In genomic region chr11:102384418-102384817, GRCm38 (mm10) we compare ENCODE assay signal across 20 mouse cellular contexts. TPM values are rescaled to one million over a fixed set of nuclear protein-coding genes. Genes with fewer than 3 reads are reported as not detected.
DNase-seq lines count a peak whose midpoint lies in the region; TF ChIP-seq lines count a peak whose summit lies in the region.
"Had no signal": no experiment of that assay in that cellular context is flagged by ENCODE, and none has a peak within 500 bp of the region (broad histone marks: within the 10 kb centered on the region; RNA-seq: fewer than 3 reads in every experiment).

No protein-coding gene starts in this region.

- TF ChIP-seq POLR2A in myocyte (IDR thresholded peaks at IDR 0.05; ENCODE audit: insufficient read length, low read depth) = no peak

- no peak overlapping the region for H3K4me3 ChIP-seq in myocyte
- H3K4me3 ChIP-seq: heart, adult 2 months; heart, embryonic 15.5 days; hindbrain, embryonic 10.5 days; kidney, embryonic 15.5 days; limb, embryonic 15.5 days; stomach, embryonic 15.5 days had no signal

- H3K79me2 ChIP-seq in myocyte (ENCODE audit: control insufficient read depth, insufficient read depth) = no peaks in the 10 kb centered on the region

- H3ac ChIP-seq in myocyte (ENCODE audit: control insufficient read depth, insufficient read length) = no peak overlapping the region

- no peaks in the 10 kb centered on the region for H3K27me3 ChIP-seq in myocyte (ENCODE audit: control insufficient read depth, insufficient read depth, insufficient read length)
- H3K27me3 ChIP-seq: kidney, embryonic 15.5 days; limb, embryonic 15.5 days; stomach, embryonic 15.5 days had no signal

- H3K36me3 ChIP-seq in myocyte (ENCODE audit: control insufficient read depth, insufficient read depth) = no peaks in the 10 kb centered on the region
- H3K36me3 ChIP-seq: heart, embryonic 15.5 days; hindbrain, embryonic 10.5 days; kidney, embryonic 15.5 days; limb, embryonic 15.5 days; stomach, embryonic 15.5 days had no signal

- peak overlapping the region; percentile 31 for H3K4me2 ChIP-seq in myocyte (ENCODE audit: low read depth)
- H3K4me2 ChIP-seq: heart, embryonic 15.5 days; kidney, embryonic 15.5 days; limb, embryonic 15.5 days; midbrain, embryonic 11.5 days; stomach, embryonic 15.5 days had no signal

- peak; percentile 27 to 39 for DNase-seq in cerebellum, postnatal 25 days
- no peak for DNase-seq in cerebellum, adult 11 months
- peak; percentile 52 to 63 for DNase-seq in left cerebral cortex, adult 18-20 months (ENCODE audit: low spot score in 2 of 2)
- no peak for DNase-seq in left cerebral cortex, adult 11 months (ENCODE audit: low spot score)
- peak; percentile 26 to 51 for DNase-seq in right cerebral cortex, adult 2 months (ENCODE audit: low spot score in 2 of 2)
- no peak for DNase-seq in right cerebral cortex, postnatal 4 days
- DNase-seq in retina, embryonic 14.5 days (ENCODE audit: low spot score) = no peak
- DNase-seq: adrenal gland, adult 2 months; gastrocnemius, postnatal 25 days; heart, adult 2 months; kidney, postnatal 4 days; thymus, adult 2 months had no signal

TF ChIP-seq in myocyte, 11 proteins besides CTCF, POLR2A, EP300 and RAD21:
- TF ChIP-seq TCF12 (IDR thresholded peaks at IDR 0.05; ENCODE audit: insufficient read depth, poor library complexity, severe bottlenecking) (no peak), MAX (IDR thresholded peaks at IDR 0.05; ENCODE audit: low read depth) (no peak), POLR2AphosphoS2 (IDR thresholded peaks at IDR 0.05; ENCODE audit: insufficient read length, low read depth) (no peak), CEBPB (IDR thresholded peaks at IDR 0.05; ENCODE audit: insufficient read depth, poor library complexity, severe bottlenecking) (no peak), SRF (IDR thresholded peaks at IDR 0.05; ENCODE audit: control insufficient read depth, insufficient read length, low read depth) (no peak), E2F4 (IDR thresholded peaks at IDR 0.05; ENCODE audit: insufficient read depth) (no peak), USF1 (IDR thresholded peaks at IDR 0.05; ENCODE audit: low read depth) (no peak), MYOD1 (IDR thresholded peaks at IDR 0.05; ENCODE audit: control insufficient read depth in 1 of 3, insufficient read length in 2 of 3, low read depth in 2 of 3) (no peak), MYOG (IDR thresholded peaks at IDR 0.05; ENCODE audit: control insufficient read depth in 1 of 3, insufficient read depth in 1 of 3, insufficient read length in 2 of 3, low read depth in 2 of 3) (no peak), REST (IDR thresholded peaks at IDR 0.05; ENCODE audit: insufficient read depth, insufficient read length) (no peak), TCF3 (IDR thresholded peaks at IDR 0.05; ENCODE audit: insufficient read length, low read depth) (no peak)
TF ChIP-seq in myocyte: peak in this region for 0.

RNA-seq across cellular contexts. Expression of gene Rundc3a, which starts 8.8 kb away (rescaled TPM):
- 100 to 1,000 TPM; 477 to 484 TPM for total RNA-seq in left cerebral cortex, adult 18-20 months (2021)
- 10.3 TPM for polyA plus RNA-seq in myocyte (2012; fragmentation: generic; extraction: Trizol)

RNA-seq across cellular contexts. Expression of gene Slc4a1, which starts 18.4 kb away (rescaled TPM):
- under 1 TPM; 0.09 to 0.19 TPM for total RNA-seq in left cerebral cortex, adult 18-20 months (2021)
- not detected for polyA plus RNA-seq in myocyte (2012; fragmentation: generic; extraction: Trizol)
- polyA plus RNA-seq: urinary bladder, adult 2 months had no signal

RNA-seq across cellular contexts. Expression of gene Slc25a39, which starts 23.3 kb away (rescaled TPM):
- 10 to 100 TPM; 60.6 to 73.2 TPM for total RNA-seq in left cerebral cortex, adult 18-20 months (2021)
- polyA plus RNA-seq in myocyte (2012; fragmentation: generic; extraction: Trizol) = 274 TPM

RNA-seq across cellular contexts. Expression of gene Grn, which starts 45.7 kb away (rescaled TPM):
- total RNA-seq in left cerebral cortex, adult 18-20 months (2021) = 10 to 100 TPM; 55.8 to 58.9 TPM
- polyA plus RNA-seq in myocyte (2012; fragmentation: generic; extraction: Trizol) = 174 TPM

Comparison
In these comparisons a context has a peak if more than half of its experiments do, and no peak if none do; other contexts are left out.
1. DNase-seq: peak in cerebellum, postnatal 25 days (2 of 2), left cerebral cortex, adult 18-20 months (2 of 2) and right cerebral cortex, adult 2 months (2 of 2); none in cerebellum, adult 11 months (single experiment), left cerebral cortex, adult 11 months (single experiment), right cerebral cortex, postnatal 4 days (single experiment) and retina, embryonic 14.5 days (single experiment).